Comparison of ENCODE assay signal across 8 mouse cellular contexts in the genomic region with DNA sequence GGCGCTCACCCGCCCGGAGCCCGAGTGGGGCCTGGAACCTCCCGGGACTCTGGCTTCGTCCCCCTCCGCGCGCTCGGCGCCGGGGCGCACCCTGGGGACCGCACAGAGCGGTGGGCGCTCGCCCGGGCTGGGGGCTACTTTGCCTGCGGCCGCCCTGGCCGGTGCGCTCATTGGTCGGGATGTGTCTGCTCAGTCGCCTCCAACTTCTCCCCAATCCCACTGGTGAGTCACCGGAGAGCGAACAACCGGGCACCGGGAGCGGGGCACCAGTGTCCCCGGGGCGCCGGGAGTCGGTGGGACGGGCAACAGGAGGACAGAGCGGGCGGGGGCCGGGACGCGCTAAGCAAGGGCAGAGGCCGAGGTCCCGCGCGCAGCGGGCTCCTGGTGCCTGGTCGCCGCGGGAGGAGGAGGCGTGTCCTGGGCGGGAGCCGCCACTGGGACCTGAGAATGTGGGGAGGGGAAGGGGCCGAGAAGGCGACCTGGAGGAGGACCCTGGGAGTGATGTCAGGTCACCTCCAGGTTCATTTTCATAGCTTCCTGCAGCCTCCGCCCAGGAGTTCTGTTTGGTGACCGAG. TPM values are rescaled to one million over a fixed set of nuclear protein-coding genes. Genes with fewer than 3 reads are reported as not detected.
DNase-seq lines count a peak whose midpoint lies in the region; ATAC-seq and TF ChIP-seq lines count a peak whose summit lies in the region.

No protein-coding gene starts in this region.

- peak overlapping the region; percentile 84 for H3K4me2 ChIP-seq in embryonic facial prominence, embryonic 14.5 days (ENCODE audit: low read depth, low read length)
- H3K4me2 ChIP-seq in heart, embryonic 11.5 days = peak overlapping the region; percentile 94
- H3K4me2 ChIP-seq in liver, embryonic 15.5 days = peak overlapping the region; percentile 64
- H3K4me2 ChIP-seq in neural tube, embryonic 14.5 days (ENCODE audit: low read depth, low read length) = peak overlapping the region; percentile 98

- H3K9me3 ChIP-seq in embryonic facial prominence, embryonic 14.5 days (ENCODE audit: control insufficient read depth, low read length) = no peaks in the 10 kb centered on the region
- H3K9me3 ChIP-seq in heart, embryonic 11.5 days (replicated peaks; ENCODE audit: control insufficient read depth, low read length) = no peaks in the 10 kb centered on the region
- no peaks in the 10 kb centered on the region for H3K9me3 ChIP-seq in liver, embryonic 15.5 days (replicated peaks)
- no peaks in the 10 kb centered on the region for H3K9me3 ChIP-seq in neural tube, embryonic 14.5 days (ENCODE audit: control insufficient read depth, low read length)

- peak overlapping the region; percentile 30 for H3K4me3 ChIP-seq in spleen, adult 2 months (ENCODE audit: extremely low read depth, insufficient read depth, insufficient read length)
- peak overlapping the region; percentile 81 for H3K4me3 ChIP-seq in embryonic facial prominence, embryonic 14.5 days (ENCODE audit: low read depth, low read length)
- peak overlapping the region; percentile 77 for H3K4me3 ChIP-seq in heart, embryonic 11.5 days (ENCODE audit: low read depth, low read length)
- H3K4me3 ChIP-seq in liver, embryonic 15.5 days (replicated peaks) = peak overlapping the region; percentile 40
- H3K4me3 ChIP-seq in neural tube, embryonic 14.5 days (ENCODE audit: low read depth, low read length) = peak overlapping the region; percentile 79

- no peaks in the 10 kb centered on the region for H3K36me3 ChIP-seq in spleen, adult 2 months (ENCODE audit: control insufficient read depth, insufficient read depth, low read length)
- no peaks in the 10 kb centered on the region for H3K36me3 ChIP-seq in embryonic facial prominence, embryonic 14.5 days (ENCODE audit: control insufficient read depth, insufficient read depth, low read length)
- H3K36me3 ChIP-seq in heart, embryonic 11.5 days (ENCODE audit: control insufficient read depth, insufficient read depth, low read length) = no peaks in the 10 kb centered on the region
- no peaks in the 10 kb centered on the region for H3K36me3 ChIP-seq in liver, embryonic 15.5 days (replicated peaks)
- no peaks in the 10 kb centered on the region for H3K36me3 ChIP-seq in neural tube, embryonic 14.5 days (ENCODE audit: control insufficient read depth, insufficient read depth, low read length)

- H3K9ac ChIP-seq in embryonic facial prominence, embryonic 14.5 days (ENCODE audit: low read depth, low read length) = peak overlapping the region; percentile 87
- peak overlapping the region; percentile 78 for H3K9ac ChIP-seq in heart, embryonic 11.5 days (ENCODE audit: low read depth, low read length)
- no peak overlapping the region for H3K9ac ChIP-seq in liver, embryonic 15.5 days
- H3K9ac ChIP-seq in neural tube, embryonic 14.5 days (replicated peaks; ENCODE audit: low read depth, low read length) = peak overlapping the region; percentile 53

- ATAC-seq in embryonic facial prominence, embryonic 14.5 days (ENCODE audit: low read depth) = peak; percentile 82
- ATAC-seq in heart, embryonic 11.5 days (replicated peaks; ENCODE audit: insufficient number of reproducible peaks, low FRiP score, low TSS enrichment) = peak; percentile 82
- no peak for ATAC-seq in liver, embryonic 15.5 days (ENCODE audit: insufficient read depth)
- ATAC-seq in neural tube, embryonic 14.5 days (ENCODE audit: low read depth) = peak; percentile 86

- TF ChIP-seq CTCF in spleen, adult 2 months (IDR thresholded peaks at IDR 0.05; ENCODE audit: extremely low read depth, insufficient read depth, insufficient read length, insufficient replicate concordance) = no peak

- peak overlapping the region; percentile 14; the same call in 1 of the 2 replicates for H3K27ac ChIP-seq in spleen, adult 2 months (ENCODE audit: insufficient read depth, low read length)
- H3K27ac ChIP-seq in embryonic facial prominence, embryonic 14.5 days (replicated peaks; ENCODE audit: low read depth, low read length) = peak overlapping the region; percentile 99
- peak overlapping the region; percentile 73 for H3K27ac ChIP-seq in heart, embryonic 11.5 days (ENCODE audit: low read depth, low read length)
- H3K27ac ChIP-seq in liver, embryonic 15.5 days (replicated peaks) = no peak overlapping the region
- no peak overlapping the region for H3K27ac ChIP-seq in neural tube, embryonic 14.5 days (ENCODE audit: low read depth, low read length)

- 3% methylated on average over 47 of the region's 54 CpGs for WGBS in spleen, adult 2 months
- WGBS in embryonic facial prominence, embryonic 14.5 days = 2% methylated on average over 11 of the region's 54 CpGs
- WGBS in heart, embryonic 11.5 days (ENCODE audit: insufficient replicate concordance) = 2% methylated on average over 49 of the region's 54 CpGs
- 1% methylated on average over 53 of the region's 54 CpGs for WGBS in liver, embryonic 15.5 days (ENCODE audit: insufficient replicate concordance)
- WGBS in neural tube, embryonic 14.5 days = under 1% methylated on average over 52 of the region's 54 CpGs

- DNase-seq in spleen, adult 2 months (ENCODE audit: low read depth in 1 of 2, low spot score in 2 of 2) = no peak
- DNase-seq in spleen, postnatal 36 days (ENCODE audit: low spot score in 2 of 2) = no peak
- peak; percentile 64 for DNase-seq in embryonic facial prominence, embryonic 14.5 days (ENCODE audit: low spot score)
- peak; percentile 69 to 79 for DNase-seq in kidney, adult 8-10 months
- peak; percentile 50 for DNase-seq in yolk sac, embryonic 10.5 days (ENCODE audit: low spot score)

- TF ChIP-seq POLR2A in spleen, adult 2 months (IDR thresholded peaks at IDR 0.05; ENCODE audit: low read depth, low read length) = no peak

- peaks cover 2% of the 10 kb centered on the region for H3K27me3 ChIP-seq in spleen, adult 2 months (ENCODE audit: control insufficient read depth, insufficient read depth, low read length)
- no peaks in the 10 kb centered on the region for H3K27me3 ChIP-seq in embryonic facial prominence, embryonic 14.5 days (replicated peaks; ENCODE audit: control insufficient read depth, insufficient read depth, low read length)
- no peaks in the 10 kb centered on the region for H3K27me3 ChIP-seq in heart, embryonic 11.5 days (ENCODE audit: control insufficient read depth, insufficient read depth, low read length)
- H3K27me3 ChIP-seq in liver, embryonic 15.5 days = peaks cover 24% of the 10 kb centered on the region
- peaks cover 11% of the 10 kb centered on the region for H3K27me3 ChIP-seq in neural tube, embryonic 14.5 days (ENCODE audit: control insufficient read depth, insufficient read depth, low read length)

- no peaks in the 10 kb centered on the region for H3K4me1 ChIP-seq in spleen, adult 2 months (ENCODE audit: control insufficient read depth, insufficient read depth, insufficient read length)
- H3K4me1 ChIP-seq in embryonic facial prominence, embryonic 14.5 days (ENCODE audit: control insufficient read depth, insufficient read depth, low read length) = peaks cover 3% of the 10 kb centered on the region; the same call in 1 of the 2 replicates
- H3K4me1 ChIP-seq in heart, embryonic 11.5 days (ENCODE audit: control insufficient read depth, insufficient read depth, low read length) = peaks cover 2% of the 10 kb centered on the region; the same call in 1 of the 2 replicates
- no peaks in the 10 kb centered on the region for H3K4me1 ChIP-seq in liver, embryonic 15.5 days (replicated peaks)
- no peaks in the 10 kb centered on the region for H3K4me1 ChIP-seq in neural tube, embryonic 14.5 days (ENCODE audit: control insufficient read depth, insufficient read depth, low read length)

RNA-seq across cellular contexts. Expression of gene Mme, which starts 54.4 kb away (rescaled TPM):
- polyA plus RNA-seq in spleen, adult 2 months (2012; rRNA removed) = 0.64 and 0.74 TPM in 2 replicates
- 51.6 and 58.8 TPM in 2 replicates for polyA plus RNA-seq in embryonic facial prominence, embryonic 14.5 days (2014; fragmentation: Nextera tagmentation; extraction: Ambion mirVana)
- 10.8 and 11.5 TPM in 2 replicates for polyA plus RNA-seq in heart, embryonic 11.5 days (2014; fragmentation: Nextera tagmentation; extraction: Ambion mirVana)
- polyA plus RNA-seq in liver, embryonic 15.5 days (2015; fragmentation: Nextera tagmentation; extraction: Ambion mirVana) = 0.02 and 0.10 TPM in 2 replicates
- polyA plus RNA-seq in neural tube, embryonic 14.5 days (2014; fragmentation: Nextera tagmentation; extraction: Ambion mirVana) = 5.6 and 6.7 TPM in 2 replicates

Comparison
In these comparisons a context has a peak if more than half of its experiments do, and no peak if none do; other contexts are left out.
1. DNase-seq: peak in embryonic facial prominence, embryonic 14.5 days (single experiment), kidney, adult 8-10 months (2 of 2) and yolk sac, embryonic 10.5 days (single experiment); none in spleen, adult 2 months (0 of 2) and spleen, postnatal 36 days (0 of 2).
2. H3K27ac ChIP-seq: peak in spleen, adult 2 months (single experiment), embryonic facial prominence, embryonic 14.5 days (single experiment) and heart, embryonic 11.5 days (single experiment); none in liver, embryonic 15.5 days (single experiment) and neural tube, embryonic 14.5 days (single experiment).
3. H3K4me3 ChIP-seq: peak in every context shown above with its lines; median percentile 81 in embryonic facial prominence, embryonic 14.5 days; 79 in neural tube, embryonic 14.5 days; 77 in heart, embryonic 11.5 days; 40 in liver, embryonic 15.5 days; 30 in spleen, adult 2 months.
4. Peak in every context shown above with its lines, with median percentiles within 50 percentile points of each other: H3K4me2 ChIP-seq.